Mouse (Mus musculus): ENCODE measurements around the gene Jag1. TPM values are rescaled to one million over a fixed set of nuclear protein-coding genes. Genes with fewer than 3 reads are reported as not detected.

Gene Jag1
- polyA plus RNA-seq, 1 experiment from 2014 or later, result 20.4 TPM

- Histone ChIP-seq H3K36me3 (replicated peaks) (no peaks in the 10 kb centered on the region), H3K4me3 (peak overlapping the region; percentile 79), H3K9me3 (no peaks in the 10 kb centered on the region), H3K27ac (peak overlapping the region; percentile 97), H3K27me3 (ENCODE audit: poor library complexity, severe bottlenecking) (peaks cover 28% of the 10 kb centered on the region), H3K4me1 (peaks cover 78% of the 10 kb centered on the region)
- under 1% methylated on average over 51 of the region's 51 CpGs for WGBS
- DNase-seq (ENCODE audit: extremely low spot score, low spot score), result peak; percentile 76
Observed at GRCm38 (mm10) chr2:137114248-137115096, 2.0 kb downstream of the Jag1 start.

GRCm38 (mm10) chr2:137113288-137114061 lies 3.0 kb downstream of the Jag1 start:
- H3K27ac ChIP-seq, result peak overlapping the region; percentile 97
- peak overlapping the region; percentile 79 for H3K4me3 ChIP-seq
- peaks cover 88% of the 10 kb centered on the region for H3K4me1 ChIP-seq
- peaks cover 21% of the 10 kb centered on the region for H3K27me3 ChIP-seq (ENCODE audit: poor library complexity, severe bottlenecking)
- H3K36me3 ChIP-seq (replicated peaks), result no peaks in the 10 kb centered on the region
- H3K9me3 ChIP-seq, result no peaks in the 10 kb centered on the region
- WGBS, result 2% methylated on average over 11 of the region's 12 CpGs
- DNase-seq (ENCODE audit: extremely low spot score, low spot score), result peak; percentile 51

GRCm38 (mm10) chr2:137110214-137110898 lies 6.1 kb downstream of the Jag1 start:
- no peak for DNase-seq (ENCODE audit: extremely low spot score, low spot score)
- 17% methylated on average over 4 of the region's 4 CpGs for WGBS
- Histone ChIP-seq H3K9me3 (no peaks in the 10 kb centered on the region), H3K36me3 (replicated peaks) (peaks cover 17% of the 10 kb centered on the region), H3K27me3 (ENCODE audit: poor library complexity, severe bottlenecking) (peaks cover 28% of the 10 kb centered on the region), H3K4me1 (peaks cover 99% of the 10 kb centered on the region), H3K4me3 (peak overlapping the region; percentile 79; the same call in 1 of the 2 replicates), H3K27ac (peak overlapping the region; percentile 82)

- Histone ChIP-seq H3K27ac (peak overlapping the region; percentile 82), H3K9me3 (no peaks in the 10 kb centered on the region), H3K4me3 (peak overlapping the region; percentile 79), H3K4me1 (peaks cover 91% of the 10 kb centered on the region), H3K36me3 (replicated peaks) (peaks cover 25% of the 10 kb centered on the region), H3K27me3 (ENCODE audit: poor library complexity, severe bottlenecking) (peaks cover 28% of the 10 kb centered on the region)
- 27% methylated on average over 15 of the region's 15 CpGs for WGBS
- peak; percentile 68 for DNase-seq (ENCODE audit: extremely low spot score, low spot score)
Observed at GRCm38 (mm10) chr2:137109321-137110213, 6.9 kb downstream of the Jag1 start.

GRCm38 (mm10) chr2:137107946-137108345 lies 8.5 kb downstream of the Jag1 start:
- H3K27ac ChIP-seq, result peak overlapping the region; percentile 82
- no peak for DNase-seq (ENCODE audit: extremely low spot score, low spot score)
- H3K27me3 ChIP-seq (ENCODE audit: poor library complexity, severe bottlenecking), result peaks cover 35% of the 10 kb centered on the region
- 73% methylated on average over 8 of the region's 8 CpGs for WGBS
- no peaks in the 10 kb centered on the region for H3K9me3 ChIP-seq
- H3K4me3 ChIP-seq, result no peak overlapping the region
- peaks cover 75% of the 10 kb centered on the region for H3K4me1 ChIP-seq
- H3K36me3 ChIP-seq (replicated peaks), result peaks cover 41% of the 10 kb centered on the region

DNA sequence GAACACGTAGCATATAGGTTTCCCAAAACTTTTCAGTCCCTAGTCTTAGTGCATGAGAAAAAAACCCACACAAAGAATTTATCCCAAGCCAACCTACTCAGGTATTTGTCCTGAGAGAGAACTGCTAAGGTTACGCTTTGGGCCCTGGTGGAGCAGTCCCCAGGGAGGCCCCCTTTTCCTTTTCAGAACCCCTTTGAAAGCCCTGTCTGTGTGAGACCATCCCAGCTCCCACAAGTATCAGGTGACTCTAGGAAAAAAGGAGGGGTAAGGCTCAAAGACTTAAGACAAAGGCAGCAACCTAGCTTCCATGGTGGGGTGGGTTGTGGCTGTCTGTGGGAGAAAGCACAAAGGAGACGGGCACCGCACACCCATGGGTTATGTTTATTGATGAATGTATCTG lies 9.2 kb downstream of the Jag1 start:
- H3K9me3 ChIP-seq, result no peaks in the 10 kb centered on the region
- H3K36me3 ChIP-seq (replicated peaks), result peaks cover 47% of the 10 kb centered on the region
- H3K4me3 ChIP-seq, result peak overlapping the region; percentile 10; the same call in 1 of the 2 replicates
- WGBS, result 44% methylated on average over 4 of the region's 4 CpGs
- no peak for DNase-seq (ENCODE audit: extremely low spot score, low spot score)
- H3K27ac ChIP-seq, result peak overlapping the region; percentile 82
- peaks cover 68% of the 10 kb centered on the region for H3K4me1 ChIP-seq
- peaks cover 31% of the 10 kb centered on the region for H3K27me3 ChIP-seq (ENCODE audit: poor library complexity, severe bottlenecking)

DNA sequence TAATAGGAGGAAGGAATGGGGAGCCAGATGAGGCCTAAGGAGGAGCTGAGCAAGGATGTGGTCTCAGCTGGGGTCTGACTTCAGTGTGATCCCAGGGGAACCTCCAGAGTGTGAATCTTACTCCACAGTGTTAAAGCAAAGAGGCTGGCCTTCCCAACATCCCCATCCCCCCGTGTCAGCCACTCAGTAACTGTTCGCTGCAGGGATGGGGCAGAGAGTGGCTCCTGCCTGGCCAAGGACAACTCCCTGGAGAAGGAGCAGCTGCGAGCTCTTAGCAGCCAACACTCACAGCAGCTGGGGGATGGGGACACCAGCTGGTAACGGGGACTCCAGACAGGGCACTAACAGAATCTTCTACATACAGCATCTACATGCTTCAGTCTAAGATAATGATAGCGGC lies 15.4 kb downstream of the Jag1 start:
- H3K4me1 ChIP-seq, result peaks cover 64% of the 10 kb centered on the region
- no peak for DNase-seq (ENCODE audit: extremely low spot score, low spot score)
- 39% methylated on average over 5 of the region's 5 CpGs for WGBS
- no peaks in the 10 kb centered on the region for H3K9me3 ChIP-seq
- H3K27me3 ChIP-seq (ENCODE audit: poor library complexity, severe bottlenecking), result 0 out of 2 replicates have a peak, but pooled peaks cover 12% of the 10 kb centered on the region
- H3K4me3 ChIP-seq, result no peak overlapping the region
- H3K27ac ChIP-seq, result peak overlapping the region; percentile 37; the same call in 1 of the 2 replicates
- peaks cover 82% of the 10 kb centered on the region for H3K36me3 ChIP-seq (replicated peaks)

GRCm38 (mm10) chr2:137099211-137099734 lies 17.2 kb downstream of the Jag1 start:
- WGBS, result 8% methylated on average over 6 of the region's 6 CpGs
- peaks cover 80% of the 10 kb centered on the region for H3K36me3 ChIP-seq (replicated peaks)

GRCm38 (mm10) chr2:137098269-137099035 lies 18.0 kb downstream of the Jag1 start:
- Histone ChIP-seq H3K4me1 (peaks cover 84% of the 10 kb centered on the region), H3K4me3 (peak overlapping the region; percentile 9; the same call in 1 of the 2 replicates), H3K9me3 (no peaks in the 10 kb centered on the region), H3K27me3 (ENCODE audit: poor library complexity, severe bottlenecking) (peaks cover 9% of the 10 kb centered on the region; the same call in 1 of the 2 replicates), H3K27ac (peak overlapping the region; percentile 81), H3K36me3 (replicated peaks) (peaks cover 80% of the 10 kb centered on the region)
- WGBS, result 12% methylated on average over 11 of the region's 11 CpGs
- DNase-seq (ENCODE audit: extremely low spot score, low spot score), result no peak

More at GRCm38 (mm10) chr2:137099211-137099734, 17.2 kb downstream of the Jag1 start:
- peak; percentile 66 for DNase-seq (ENCODE audit: extremely low spot score, low spot score)
- Histone ChIP-seq H3K27ac (peak overlapping the region; percentile 81), H3K4me3 (no peak overlapping the region), H3K27me3 (ENCODE audit: poor library complexity, severe bottlenecking) (peaks cover 11% of the 10 kb centered on the region; the same call in 1 of the 2 replicates), H3K4me1 (peaks cover 76% of the 10 kb centered on the region), H3K9me3 (no peaks in the 10 kb centered on the region)

DNA sequence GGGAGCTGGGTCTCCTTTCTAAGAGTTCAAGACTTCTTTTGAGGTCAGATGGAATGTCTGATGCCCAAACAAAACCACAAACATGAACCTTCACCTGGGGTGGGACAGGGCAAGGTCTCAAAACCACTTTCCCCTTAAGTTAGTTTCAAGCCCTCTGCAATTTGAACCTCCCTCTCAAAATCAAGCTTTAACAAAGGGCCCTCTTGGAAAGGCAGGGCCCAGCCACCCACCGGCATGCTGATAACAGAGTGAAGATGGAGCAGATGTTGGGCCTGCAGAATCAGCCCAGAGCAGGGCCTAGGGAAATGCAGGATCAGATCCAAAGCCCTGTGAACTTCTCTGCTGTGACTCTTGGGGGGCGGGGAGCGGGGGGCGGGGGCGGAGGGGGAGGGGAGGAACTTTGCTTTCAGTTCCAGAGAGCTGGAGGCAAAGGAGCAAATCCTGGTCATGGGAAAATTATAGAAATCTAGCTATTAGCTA lies 19.4 kb downstream of the Jag1 start:
- peaks cover 82% of the 10 kb centered on the region for H3K36me3 ChIP-seq (replicated peaks)
- peaks cover 98% of the 10 kb centered on the region for H3K4me1 ChIP-seq
- 3% methylated on average over 5 of the region's 5 CpGs for WGBS

GRCm38 (mm10) chr2:137094301-137094700 lies 22.1 kb downstream of the Jag1 start:
- H3K9me3 ChIP-seq, result no peaks in the 10 kb centered on the region
- peaks cover 87% of the 10 kb centered on the region for H3K36me3 ChIP-seq (replicated peaks)
- no peak for DNase-seq (ENCODE audit: extremely low spot score, low spot score)
- no peak overlapping the region for H3K4me3 ChIP-seq
- H3K27ac ChIP-seq, result no peak overlapping the region
- H3K4me1 ChIP-seq, result peaks cover 80% of the 10 kb centered on the region
- 47% methylated on average over 8 of the region's 8 CpGs for WGBS
- H3K27me3 ChIP-seq (ENCODE audit: poor library complexity, severe bottlenecking), result peaks cover 8% of the 10 kb centered on the region; the same call in 1 of the 2 replicates

More for the DNA sequence above, 19.4 kb downstream of the Jag1 start:
- no peaks in the 10 kb centered on the region for H3K9me3 ChIP-seq
- no peak for DNase-seq (ENCODE audit: extremely low spot score, low spot score)
- no peak overlapping the region for H3K4me3 ChIP-seq
- peaks cover 13% of the 10 kb centered on the region; the same call in 1 of the 2 replicates for H3K27me3 ChIP-seq (ENCODE audit: poor library complexity, severe bottlenecking)
- peak overlapping the region; percentile 81 for H3K27ac ChIP-seq

All from forebrain, embryonic 10.5 days (tissue).